Mouse (Mus musculus) stomach, embryonic 16.5 days (tissue): ENCODE measurements around the gene Rnf151. TPM values are rescaled to one million over a fixed set of nuclear protein-coding genes. Genes with fewer than 3 reads are reported as not detected.

Experiments
- ATAC-seq: fragments of 200-750 bp; cut with Nextera tagmentation; 2 replicates; pipeline ENCODE4 v1.8.0; 2017; ENCODE audit warnings: moderate number of reproducible peaks, moderate TSS enrichment; ENCODE audit not compliant: insufficient read depth, low FRiP score
- H3K27ac ChIP-seq: fragments of 300-500 bp; sonication (generic); 2 replicates; pipeline ENCODE4 v1.5.1; 2014; ENCODE audit warnings: low read length
- H3K27me3 ChIP-seq: fragments of 300-500 bp; sonication (generic); 2 replicates; pipeline ENCODE4 v1.6.1; 2014; ENCODE audit warnings: low read length, control low read depth, mixed read lengths; ENCODE audit not compliant: control insufficient read depth, insufficient read depth
- H3K36me3 ChIP-seq: fragments of 300-500 bp; sonication (generic); 2 replicates; pipeline ENCODE4 v1.6.1; 2014; ENCODE audit warnings: low read length; ENCODE audit not compliant: control insufficient read depth, insufficient read depth
- H3K4me1 ChIP-seq: fragments of 300-500 bp; sonication (generic); 2 replicates; pipeline ENCODE4 v1.6.1; 2014; ENCODE audit warnings: low read length, control low read depth, mixed read lengths; ENCODE audit not compliant: control insufficient read depth, insufficient read depth
- H3K4me2 ChIP-seq: fragments of 300-500 bp; sonication (generic); 2 replicates; pipeline ENCODE4 v1.6.1; 2014; ENCODE audit warnings: low read depth, low read length, mixed read lengths
- H3K4me3 ChIP-seq: fragments of 300-500 bp; sonication (generic); replicated peaks from 2 replicates; pipeline ENCODE4 v1.5.1; 2014; ENCODE audit warnings: mild to moderate bottlenecking, low read length
- H3K9ac ChIP-seq: fragments of 300-500 bp; sonication (generic); 2 replicates; pipeline ENCODE4 v1.6.1; 2014; ENCODE audit warnings: low read length
- H3K9me3 ChIP-seq: fragments of 300-500 bp; sonication (generic); replicated peaks from 2 replicates; pipeline ENCODE4 v1.6.1; 2016; ENCODE audit warnings: low read length, control low read depth; ENCODE audit not compliant: control insufficient read depth
- WGBS: fragments of 180-500 bp; shearing (Covaris S2); extraction: QIAGEN DNeasy Blood & Tissue Kit; methylation state at CpG from one replicate; pipeline ENCODE4 v1.1.7; 2014; 5-methylcytosine and 5-hydroxymethylcytosine counted together
- polyA plus RNA-seq: library from polyadenylated mRNA; unstranded; fragments of >200 nt; fragmentation: Nextera tagmentation; extraction: Ambion mirVana; gene quantifications from 2 replicates; pipeline ENCODE4 v1.2.1, GENCODE M21; 2015

Rnf151 gene
- polyA plus RNA-seq, 1 experiment from 2014 or later = 0.14 TPM

- Histone ChIP-seq H3K4me2 (no peak overlapping the region), H3K4me3 (no peak overlapping the region), H3K36me3 (0 out of 2 replicates have a peak, but pooled peaks cover 3% of the 10 kb centered on the region), H3K9ac (no peak overlapping the region), H3K27me3 (no peaks in the 10 kb centered on the region), H3K27ac (no peak overlapping the region), H3K9me3 (no peaks in the 10 kb centered on the region), H3K4me1 (peaks cover 2% of the 10 kb centered on the region; the same call in 1 of the 2 replicates)
- 97% methylated on average over 15 of the region's 15 CpGs for WGBS
- no peak for ATAC-seq
Measured at GRCm38 (mm10) chr17:24716166-24716682, 1.6 kb downstream of the Rnf151 start.

GRCm38 (mm10) chr17:24715556-24715955 lies 2.3 kb downstream of the Rnf151 start:
- WGBS = 75% methylated on average over 6 of the region's 6 CpGs
- Histone ChIP-seq H3K9ac (no peak overlapping the region), H3K9me3 (no peaks in the 10 kb centered on the region), H3K27me3 (no peaks in the 10 kb centered on the region), H3K36me3 (0 out of 2 replicates have a peak, but pooled peaks cover 3% of the 10 kb centered on the region), H3K4me2 (no peak overlapping the region), H3K4me1 (no peaks in the 10 kb centered on the region), H3K4me3 (no peak overlapping the region), H3K27ac (no peak overlapping the region)
- no peak for ATAC-seq

- Histone ChIP-seq H3K9me3 (no peaks in the 10 kb centered on the region), H3K9ac (no peak overlapping the region), H3K4me3 (0 out of 2 replicates have a peak overlapping the region, but pooled peaks have one; percentile 78), H3K27ac (no peak overlapping the region), H3K27me3 (no peaks in the 10 kb centered on the region), H3K36me3 (peaks cover 9% of the 10 kb centered on the region; the same call in 1 of the 2 replicates), H3K4me2 (no peak overlapping the region), H3K4me1 (peaks cover 16% of the 10 kb centered on the region; the same call in 1 of the 2 replicates)
- 27% methylated on average over 2 of the region's 2 CpGs for WGBS
- no peak for ATAC-seq
Measured at GRCm38 (mm10) chr17:24708646-24709045, 9.2 kb downstream of the Rnf151 start.

GRCm38 (mm10) chr17:24707801-24708425 lies 9.9 kb downstream of the Rnf151 start:
- peak overlapping the region; percentile 81 for H3K9ac ChIP-seq
- ATAC-seq = peak; percentile 11; the same call in 1 of the 2 replicates
- peak overlapping the region; percentile 78 for H3K4me3 ChIP-seq
- H3K4me1 ChIP-seq = peaks cover 16% of the 10 kb centered on the region; the same call in 1 of the 2 replicates
- H3K27ac ChIP-seq = peak overlapping the region; percentile 78; the same call in 1 of the 2 replicates
- no peaks in the 10 kb centered on the region for H3K27me3 ChIP-seq
- peaks cover 11% of the 10 kb centered on the region; the same call in 1 of the 2 replicates for H3K36me3 ChIP-seq
- 4% methylated on average over 24 of the region's 24 CpGs for WGBS
- H3K9me3 ChIP-seq = no peaks in the 10 kb centered on the region
- peak overlapping the region; percentile 56 for H3K4me2 ChIP-seq

- no peaks in the 10 kb centered on the region for H3K27me3 ChIP-seq
- H3K4me1 ChIP-seq = peaks cover 16% of the 10 kb centered on the region; the same call in 1 of the 2 replicates
Measured at GRCm38 (mm10) chr17:24706982-24707800, 10.7 kb downstream of the Rnf151 start, which contains the start of gene Tbl3. TSS of gene Tbl3 (minus strand) at chr17:24707660.

GRCm38 (mm10) chr17:24705821-24706220 lies 12.0 kb downstream of the Rnf151 start:
- Histone ChIP-seq H3K4me1 (peaks cover 16% of the 10 kb centered on the region; the same call in 1 of the 2 replicates), H3K36me3 (peaks cover 23% of the 10 kb centered on the region), H3K4me3 (no peak overlapping the region), H3K9me3 (no peaks in the 10 kb centered on the region), H3K4me2 (no peak overlapping the region), H3K9ac (no peak overlapping the region), H3K27me3 (no peaks in the 10 kb centered on the region), H3K27ac (no peak overlapping the region)
- WGBS = 95% methylated on average over 3 of the region's 3 CpGs
- no peak for ATAC-seq

More at GRCm38 (mm10) chr17:24706982-24707800, 10.7 kb downstream of the Rnf151 start, which contains the start of gene Tbl3:
- peak; percentile 87 for ATAC-seq
- WGBS = 3% methylated on average over 32 of the region's 32 CpGs
- peak within 1 kb of the TSS; percentile 78 for H3K27ac ChIP-seq
- peaks cover 18% of the 10 kb centered on the region; the same call in 1 of the 2 replicates for H3K36me3 ChIP-seq
- peak within 1 kb of the TSS; percentile 81 for H3K9ac ChIP-seq
- H3K4me3 ChIP-seq = peak within 1 kb of the TSS; percentile 78
- peak within 1 kb of the TSS; percentile 56 for H3K4me2 ChIP-seq
- no peaks in the 10 kb centered on the region for H3K9me3 ChIP-seq

- H3K4me2 ChIP-seq = no peak overlapping the region
- peaks cover 22% of the 10 kb centered on the region for H3K4me1 ChIP-seq
- no peak overlapping the region for H3K27ac ChIP-seq
- H3K9ac ChIP-seq = no peak overlapping the region
- no peaks in the 10 kb centered on the region for H3K27me3 ChIP-seq
- no peak for ATAC-seq
- H3K4me3 ChIP-seq = no peak overlapping the region
- 93% methylated on average over 9 of the region's 9 CpGs for WGBS
- peaks cover 23% of the 10 kb centered on the region for H3K36me3 ChIP-seq
- no peaks in the 10 kb centered on the region for H3K9me3 ChIP-seq
Measured at GRCm38 (mm10) chr17:24701251-24701650, 16.6 kb downstream of the Rnf151 start.

- H3K9me3 ChIP-seq = no peaks in the 10 kb centered on the region
- 75% methylated on average over 2 of the region's 2 CpGs for WGBS
- no peak overlapping the region for H3K4me2 ChIP-seq
- no peak for ATAC-seq
- H3K27ac ChIP-seq = no peak overlapping the region
- H3K4me1 ChIP-seq = peaks cover 24% of the 10 kb centered on the region
- peak overlapping the region; percentile 1; the same call in 1 of the 2 replicates for H3K9ac ChIP-seq
- H3K4me3 ChIP-seq = no peak overlapping the region
- H3K36me3 ChIP-seq = peaks cover 21% of the 10 kb centered on the region
- H3K27me3 ChIP-seq = no peaks in the 10 kb centered on the region
Measured at GRCm38 (mm10) chr17:24699473-24699872, 18.4 kb downstream of the Rnf151 start.
